Mouse (Mus musculus) heart, embryonic 10.5 days (tissue): ENCODE measurements around the gene Elmsan1. TPM values are rescaled to one million over a fixed set of nuclear protein-coding genes. Genes with fewer than 3 reads are reported as not detected.

Experiments used
- DNase-seq: peaks from one replicate; pipeline ENCODE4 v3.0.0-alpha.2; 2017; ENCODE audit warnings: low spot score
- H3K27ac ChIP-seq: fragments of 300-500 bp; sonication (generic); 2 replicates; pipeline ENCODE4 v1.5.1; 2016; ENCODE audit warnings: mild to moderate bottlenecking
- H3K27me3 ChIP-seq: fragments of 300-500 bp; sonication (generic); 2 replicates; pipeline ENCODE4 v1.6.1; 2016; ENCODE audit warnings: mild to moderate bottlenecking; ENCODE audit not compliant: poor library complexity, insufficient read depth, severe bottlenecking
- H3K36me3 ChIP-seq: fragments of 300-500 bp; sonication (generic); 2 replicates; pipeline ENCODE4 v1.6.1; 2016; ENCODE audit warnings: mild to moderate bottlenecking, moderate library complexity
- H3K4me1 ChIP-seq: fragments of 300-500 bp; sonication (generic); 2 replicates; pipeline ENCODE4 v1.6.1; 2016; ENCODE audit warnings: mild to moderate bottlenecking
- H3K4me3 ChIP-seq: fragments of 300-500 bp; sonication (generic); 2 replicates; pipeline ENCODE4 v1.5.1; 2016; ENCODE audit warnings: mild to moderate bottlenecking, moderate library complexity
- H3K9me3 ChIP-seq: fragments of 300-500 bp; sonication (generic); 2 replicates; pipeline ENCODE4 v1.6.1; 2016; ENCODE audit warnings: mild to moderate bottlenecking, moderate library complexity
- WGBS: fragments of 180-500 bp; shearing (Covaris S2); methylation state at CpG from one replicate; pipeline ENCODE4 v1.1.7; 2016; 5-methylcytosine and 5-hydroxymethylcytosine counted together
- polyA plus RNA-seq: library from polyadenylated mRNA; unstranded; fragments of >200 nt; fragmentation: Nextera tagmentation; extraction: Ambion mirVana; gene quantifications from 2 replicates; pipeline ENCODE4 v1.2.1, GENCODE M21; 2016

Gene Elmsan1
- polyA plus RNA-seq, 1 experiment from 2014 or later: 10.5 TPM

DNA sequence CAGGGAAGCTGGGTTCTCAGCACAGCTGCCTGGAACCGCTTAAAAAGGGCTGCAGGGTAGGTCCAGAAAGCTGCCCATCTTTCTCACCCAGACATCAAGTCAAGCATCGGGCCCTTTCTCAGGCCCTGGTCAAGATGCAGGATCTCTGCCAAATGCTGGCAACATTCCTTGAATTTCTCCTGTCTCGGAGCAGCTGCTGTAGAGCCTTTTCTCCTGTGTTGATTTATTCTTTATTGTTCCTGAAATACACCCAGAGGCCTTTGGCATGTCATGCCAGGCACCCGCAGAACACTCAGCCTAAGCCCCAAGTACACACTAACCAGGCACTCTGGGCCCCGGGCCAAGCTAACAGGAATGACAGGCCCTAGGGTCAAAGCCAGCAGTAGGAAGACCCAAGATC, 31.7 kb downstream of the Elmsan1 start:
- Histone ChIP-seq H3K36me3 (peaks cover 16% of the 10 kb centered on the region), H3K4me1 (peaks cover 68% of the 10 kb centered on the region), H3K27me3 (no peaks in the 10 kb centered on the region), H3K27ac (0 out of 2 replicates have a peak overlapping the region, but pooled peaks have one; percentile 29), H3K4me3 (no peak overlapping the region), H3K9me3 (no peaks in the 10 kb centered on the region)
- 82% methylated on average over 5 of the region's 5 CpGs for WGBS
- no peak for DNase-seq

DNA sequence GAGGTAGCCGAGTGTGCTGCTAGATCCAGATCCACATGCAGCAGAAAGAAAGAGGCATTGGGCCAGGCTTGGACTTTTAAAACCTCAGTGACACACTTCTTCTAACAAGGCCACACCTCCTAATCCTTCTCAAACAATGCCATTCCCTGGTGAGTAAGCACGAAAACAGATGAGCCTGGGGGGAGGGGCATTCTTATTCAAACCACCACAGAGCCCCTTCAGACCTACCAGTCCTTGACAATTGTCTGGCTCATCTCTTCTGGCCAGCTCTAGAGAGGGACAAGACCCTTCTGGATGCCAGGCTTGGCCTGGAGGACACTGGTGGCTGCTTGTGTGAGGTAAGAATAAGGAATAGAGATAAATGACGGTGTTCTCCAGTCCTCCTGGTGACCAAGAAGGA, 32.1 kb downstream of the Elmsan1 start:
- Histone ChIP-seq H3K9me3 (no peaks in the 10 kb centered on the region), H3K27ac (0 out of 2 replicates have a peak overlapping the region, but pooled peaks have one; percentile 29), H3K4me1 (peaks cover 68% of the 10 kb centered on the region), H3K36me3 (peaks cover 16% of the 10 kb centered on the region), H3K4me3 (no peak overlapping the region), H3K27me3 (no peaks in the 10 kb centered on the region)
- 84% methylated on average over 3 of the region's 3 CpGs for WGBS
- DNase-seq: no peak

DNA sequence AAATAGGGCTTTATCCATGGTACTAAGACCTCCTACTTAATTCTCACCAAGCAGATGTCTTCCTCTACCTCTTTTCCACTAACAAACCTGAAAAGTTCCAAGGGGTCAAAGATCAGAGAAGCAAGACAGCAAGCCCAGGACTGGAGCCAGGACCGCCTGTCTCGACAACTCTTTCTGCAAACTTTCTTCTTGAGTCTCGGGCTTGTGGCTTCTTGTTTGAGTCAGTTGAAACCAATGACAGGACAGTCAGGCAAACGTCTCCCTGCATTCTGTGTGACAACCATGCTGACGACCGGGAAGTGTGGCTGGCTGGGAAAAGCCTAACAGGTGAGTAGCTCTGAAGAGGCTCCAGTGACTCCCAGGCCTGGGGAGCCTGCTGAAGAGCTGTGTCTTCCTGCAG, 33.1 kb downstream of the Elmsan1 start:
- no peaks in the 10 kb centered on the region for H3K9me3 ChIP-seq
- H3K4me1 ChIP-seq: peaks cover 68% of the 10 kb centered on the region
- H3K4me3 ChIP-seq: no peak overlapping the region
- H3K27me3 ChIP-seq: no peaks in the 10 kb centered on the region
- peaks cover 16% of the 10 kb centered on the region for H3K36me3 ChIP-seq
- DNase-seq: no peak
- H3K27ac ChIP-seq: peak overlapping the region; percentile 11; the same call in 1 of the 2 replicates
- 52% methylated on average over 6 of the region's 6 CpGs for WGBS

DNA sequence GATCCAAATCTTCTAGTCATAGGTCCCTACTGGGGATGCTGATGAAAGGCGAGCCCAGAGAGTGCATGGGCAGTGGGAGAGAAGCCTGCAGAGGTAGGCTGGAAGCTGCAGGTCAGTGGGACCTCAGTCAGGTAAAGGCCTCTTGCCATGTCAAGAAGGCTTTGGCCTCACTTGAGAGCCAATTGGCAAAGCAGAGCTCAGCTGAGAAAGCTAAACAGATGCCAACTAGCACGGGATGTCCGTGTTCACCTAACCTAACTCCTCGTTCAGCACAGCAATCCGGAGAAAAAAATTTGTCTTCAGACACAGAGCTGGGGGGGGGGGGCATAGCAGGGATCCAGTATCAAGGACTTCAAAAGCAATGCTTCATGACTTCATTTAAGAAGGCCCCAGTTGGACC, 33.7 kb downstream of the Elmsan1 start:
- Histone ChIP-seq H3K4me1 (peaks cover 68% of the 10 kb centered on the region), H3K27me3 (no peaks in the 10 kb centered on the region), H3K27ac (no peak overlapping the region), H3K4me3 (no peak overlapping the region), H3K9me3 (no peaks in the 10 kb centered on the region), H3K36me3 (peaks cover 16% of the 10 kb centered on the region)
- DNase-seq: no peak
- WGBS: 85% methylated on average over 5 of the region's 5 CpGs

DNA sequence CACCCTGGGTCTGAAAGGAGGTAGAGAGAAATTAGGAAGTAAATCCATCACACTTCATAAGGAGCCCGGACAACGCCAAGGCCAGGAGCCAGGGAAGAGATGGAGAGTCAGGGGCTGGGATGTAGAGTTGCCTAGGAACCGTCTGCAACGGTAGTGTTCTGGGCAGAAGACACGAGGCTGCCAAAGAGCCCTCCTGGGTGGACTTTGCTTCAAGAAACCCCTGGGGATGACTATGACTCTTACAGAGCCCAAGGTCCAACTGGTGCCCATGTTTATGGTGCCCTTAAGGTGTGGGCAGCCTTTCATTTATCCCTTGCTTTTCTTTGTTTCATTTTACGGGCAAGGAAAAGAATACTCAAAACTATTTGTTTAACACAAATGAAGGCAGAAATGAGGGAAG, 36.7 kb downstream of the Elmsan1 start:
- WGBS: 76% methylated on average over 6 of the region's 6 CpGs
- 0 out of 2 replicates have a peak overlapping the region, but pooled peaks have one; percentile 60 for H3K27ac ChIP-seq

DNA sequence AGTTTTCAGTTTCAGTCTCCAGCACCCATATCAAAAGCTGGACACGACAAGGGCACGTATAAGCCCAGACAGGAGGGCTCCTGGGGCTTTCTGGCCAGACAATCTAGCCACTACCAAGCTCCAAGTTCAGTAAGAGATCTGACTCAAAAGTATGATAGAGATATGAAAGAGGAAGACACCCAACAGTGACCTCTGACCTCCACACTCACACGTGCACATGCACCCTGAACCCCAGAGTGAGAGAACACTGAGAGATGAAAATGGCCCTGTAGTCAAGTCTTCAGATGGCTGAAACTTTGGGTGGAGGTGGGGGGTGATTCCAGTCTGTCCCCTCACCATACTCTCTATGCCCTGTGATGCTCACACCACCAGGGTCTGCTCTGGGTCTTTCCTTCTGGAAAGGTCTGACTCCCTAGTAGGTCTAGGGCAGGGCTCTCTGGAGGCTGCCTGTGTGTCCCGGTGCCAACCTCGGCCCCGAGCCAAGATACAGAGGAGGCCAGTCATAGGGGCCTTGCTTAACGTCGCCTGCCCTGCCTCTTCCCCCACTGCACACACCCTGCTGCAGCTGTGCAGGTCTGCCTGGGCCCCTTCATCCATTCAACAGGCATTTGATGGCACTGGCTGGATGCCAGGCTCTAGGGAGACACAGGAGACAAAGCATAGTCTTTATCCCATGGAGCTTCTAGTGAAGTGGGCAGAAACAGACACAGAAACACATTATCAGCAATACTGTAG, 37.8 kb downstream of the Elmsan1 start:
- Histone ChIP-seq H3K27ac (peak overlapping the region; percentile 60; the same call in 1 of the 2 replicates), H3K36me3 (0 out of 2 replicates have a peak, but pooled peaks cover under 1% of the 10 kb centered on the region), H3K9me3 (no peaks in the 10 kb centered on the region), H3K4me1 (peaks cover 66% of the 10 kb centered on the region), H3K4me3 (peak overlapping the region; percentile 9; the same call in 1 of the 2 replicates), H3K27me3 (no peaks in the 10 kb centered on the region)
- 42% methylated on average over 8 of the region's 8 CpGs for WGBS
- no peak for DNase-seq

More for the DNA sequence above, 36.7 kb downstream of the Elmsan1 start:
- no peak for DNase-seq
- peaks cover 66% of the 10 kb centered on the region for H3K4me1 ChIP-seq
- no peaks in the 10 kb centered on the region for H3K27me3 ChIP-seq
- H3K9me3 ChIP-seq: no peaks in the 10 kb centered on the region
- no peak overlapping the region for H3K4me3 ChIP-seq
- peaks cover 12% of the 10 kb centered on the region for H3K36me3 ChIP-seq

DNA sequence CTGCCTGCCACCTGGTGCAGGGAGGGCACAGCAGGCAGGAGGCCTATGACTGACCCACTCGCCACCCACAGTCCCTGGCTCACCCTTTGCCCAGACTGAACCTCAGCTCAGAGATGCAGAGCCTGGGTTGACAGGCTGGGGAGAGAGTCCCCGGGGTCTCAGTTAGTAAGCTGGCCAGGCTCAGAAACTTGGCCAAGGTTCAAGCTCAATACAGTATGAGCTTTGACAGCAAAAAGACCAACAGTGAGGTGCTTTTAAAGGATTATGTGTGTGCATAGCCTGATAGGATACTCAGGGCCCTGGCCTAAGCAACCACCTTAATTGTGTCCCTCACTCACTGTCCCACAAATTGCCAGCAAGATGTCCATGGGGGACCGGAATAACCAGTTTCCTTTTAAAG, 38.6 kb downstream of the Elmsan1 start:
- WGBS: 73% methylated on average over 3 of the region's 3 CpGs
- Histone ChIP-seq H3K4me1 (peaks cover 68% of the 10 kb centered on the region), H3K27me3 (no peaks in the 10 kb centered on the region), H3K4me3 (no peak overlapping the region), H3K36me3 (no peaks in the 10 kb centered on the region), H3K27ac (peak overlapping the region; percentile 60; the same call in 1 of the 2 replicates), H3K9me3 (no peaks in the 10 kb centered on the region)
- no peak for DNase-seq

DNA sequence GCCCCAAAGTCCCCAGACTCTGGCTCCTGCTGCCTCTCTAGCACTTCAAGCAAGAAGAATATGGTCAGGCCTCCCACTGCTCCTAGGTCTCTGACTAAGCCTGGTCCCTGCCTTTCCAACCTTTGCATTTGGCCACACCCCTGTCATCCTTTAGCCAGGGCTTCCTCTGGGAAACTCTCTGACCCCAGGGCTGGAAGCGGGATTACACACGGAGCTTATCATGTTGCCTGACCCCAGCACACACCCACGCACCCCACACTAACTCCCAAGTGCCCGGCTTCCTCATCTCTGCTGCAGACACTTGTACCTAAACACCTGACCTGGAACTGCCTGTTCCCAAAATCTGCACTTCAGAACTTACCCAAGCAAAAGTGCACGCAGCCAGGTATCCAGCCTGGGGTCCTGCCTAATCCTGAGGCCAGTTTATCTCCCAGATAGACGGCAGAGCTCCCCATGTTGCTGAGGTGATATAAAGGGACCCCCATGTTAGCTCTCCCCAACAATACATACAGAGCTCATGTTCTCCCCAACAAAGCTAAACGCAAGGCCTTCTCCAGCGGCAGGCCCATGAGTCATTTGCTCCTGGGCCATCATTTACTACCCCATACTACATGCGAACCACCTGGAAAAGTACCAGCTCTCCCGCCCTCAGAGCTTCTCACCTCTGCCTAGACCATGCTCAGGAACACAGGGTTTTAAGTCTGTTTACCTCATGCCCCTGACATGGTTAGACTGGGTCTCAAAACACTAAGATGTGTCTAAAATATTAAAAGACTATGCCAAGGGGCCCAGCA, 39.8 kb downstream of the Elmsan1 start:
- Histone ChIP-seq H3K27ac (peak overlapping the region; percentile 95), H3K4me1 (peaks cover 80% of the 10 kb centered on the region), H3K36me3 (peaks cover 3% of the 10 kb centered on the region), H3K27me3 (no peaks in the 10 kb centered on the region), H3K4me3 (peak overlapping the region; percentile 9; the same call in 1 of the 2 replicates), H3K9me3 (no peaks in the 10 kb centered on the region)
- no peak for DNase-seq
- 52% methylated on average over 10 of the region's 10 CpGs for WGBS

DNA sequence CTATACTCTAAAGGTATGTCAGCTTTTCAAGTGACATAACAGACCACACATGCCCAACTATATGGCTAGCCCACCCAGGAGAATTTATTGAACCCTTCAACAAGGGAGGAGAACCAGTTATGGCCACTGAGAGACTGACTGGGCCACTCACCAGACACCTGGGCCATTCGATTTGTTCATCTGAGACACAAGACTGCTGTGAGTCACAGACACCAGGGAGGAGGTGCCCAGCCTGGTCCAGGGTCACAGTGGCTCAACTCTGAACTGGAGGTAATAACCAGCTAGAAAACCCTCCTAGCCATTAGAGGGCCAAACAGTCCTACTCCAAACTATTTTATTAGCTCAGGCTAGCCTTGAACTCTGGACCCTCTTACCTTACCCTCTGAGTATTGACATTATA, 40.6 kb downstream of the Elmsan1 start:
- no peaks in the 10 kb centered on the region for H3K27me3 ChIP-seq
- H3K4me3 ChIP-seq: no peak overlapping the region
- H3K27ac ChIP-seq: peak overlapping the region; percentile 95
- H3K9me3 ChIP-seq: no peaks in the 10 kb centered on the region
- H3K36me3 ChIP-seq: peaks cover 11% of the 10 kb centered on the region
- no peak for DNase-seq
- peaks cover 84% of the 10 kb centered on the region for H3K4me1 ChIP-seq
- WGBS: 53% methylated on average over 1 of the region's 1 CpGs

DNA sequence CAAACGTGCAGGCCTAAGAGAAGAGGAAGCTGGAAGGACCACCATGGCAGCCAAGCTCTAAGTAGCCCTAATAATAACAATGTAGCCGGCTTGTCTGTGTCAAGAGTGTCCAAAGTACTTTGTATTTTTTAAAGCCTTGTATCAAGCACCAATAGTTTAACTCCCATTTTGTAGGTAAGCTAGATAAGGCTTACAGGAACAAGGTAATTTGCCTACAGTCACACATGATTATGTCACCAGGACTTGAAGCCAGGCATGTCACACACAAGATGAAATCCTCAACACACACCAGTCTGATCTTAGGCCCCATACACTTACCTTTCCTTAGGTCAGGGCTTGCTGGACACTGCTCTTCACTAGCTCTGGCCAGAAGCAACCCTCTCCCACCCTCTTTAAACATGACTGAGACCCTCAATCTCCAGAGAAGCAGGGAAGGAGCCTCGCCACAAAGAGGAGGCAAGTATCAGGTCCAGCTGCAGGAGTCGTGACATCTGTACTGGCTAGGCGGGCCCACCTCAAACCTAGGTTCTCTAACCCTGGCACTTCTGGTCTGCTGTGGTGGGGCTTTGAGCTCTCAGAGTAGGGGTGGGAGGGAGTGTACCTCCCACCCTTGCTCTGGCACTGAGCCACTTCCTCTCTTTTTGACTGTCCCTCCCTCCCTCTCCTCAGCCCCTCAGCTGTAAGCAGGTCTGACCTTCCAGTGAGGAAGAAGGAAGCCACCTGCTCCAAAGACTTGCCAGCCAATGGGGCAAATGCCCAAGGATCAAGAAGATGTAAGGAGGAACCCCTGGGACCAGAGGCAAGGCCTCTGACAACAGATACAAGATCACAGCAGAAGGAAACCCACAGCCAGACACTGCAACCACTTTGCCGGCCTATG, 41.6 kb downstream of the Elmsan1 start:
- 39% methylated on average over 6 of the region's 6 CpGs for WGBS
- H3K27ac ChIP-seq: peak overlapping the region; percentile 95
- peak overlapping the region; percentile 61 for H3K4me3 ChIP-seq
- DNase-seq: no peak
- peaks cover 20% of the 10 kb centered on the region for H3K36me3 ChIP-seq
- peaks cover 90% of the 10 kb centered on the region for H3K4me1 ChIP-seq
- H3K9me3 ChIP-seq: no peaks in the 10 kb centered on the region
- H3K27me3 ChIP-seq: no peaks in the 10 kb centered on the region

DNA sequence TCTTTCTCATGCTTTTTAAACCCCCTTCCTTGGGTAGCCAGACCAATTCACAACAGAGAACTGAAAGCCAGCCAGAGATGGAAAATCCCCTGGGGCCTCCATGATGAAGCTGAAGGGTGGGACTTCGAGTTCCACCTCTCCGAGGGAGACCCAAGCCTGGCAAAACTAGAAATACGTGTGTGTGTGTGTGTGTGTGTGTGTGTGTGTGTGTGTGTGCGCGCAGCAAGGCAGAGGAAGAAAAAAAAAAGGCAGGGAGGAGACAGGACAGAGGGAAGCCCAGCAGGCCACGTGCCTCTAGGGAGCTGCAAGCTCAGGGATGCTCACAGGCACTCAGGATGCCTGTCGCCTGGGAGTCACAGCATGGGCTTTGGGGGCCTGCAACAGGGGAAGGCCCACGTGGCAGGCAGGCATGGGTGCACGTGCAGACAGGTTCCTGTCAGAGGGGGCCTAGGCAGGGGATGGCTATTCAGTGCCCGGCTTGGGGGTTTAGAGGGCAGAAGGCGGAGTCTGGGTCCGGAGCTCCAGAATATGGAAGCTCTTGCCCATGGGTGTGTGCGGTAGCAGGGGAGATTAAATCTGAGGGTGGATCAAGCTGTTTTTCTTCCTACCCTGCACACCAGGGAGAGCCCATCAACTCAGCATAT, 42.4 kb downstream of the Elmsan1 start:
- H3K4me1 ChIP-seq: peaks cover 81% of the 10 kb centered on the region
- DNase-seq: peak; percentile 90
- 7% methylated on average over 13 of the region's 13 CpGs for WGBS
- H3K36me3 ChIP-seq: peaks cover 28% of the 10 kb centered on the region
- peak overlapping the region; percentile 61 for H3K4me3 ChIP-seq
- no peaks in the 10 kb centered on the region for H3K27me3 ChIP-seq
- peak overlapping the region; percentile 95 for H3K27ac ChIP-seq
- H3K9me3 ChIP-seq: no peaks in the 10 kb centered on the region

DNA sequence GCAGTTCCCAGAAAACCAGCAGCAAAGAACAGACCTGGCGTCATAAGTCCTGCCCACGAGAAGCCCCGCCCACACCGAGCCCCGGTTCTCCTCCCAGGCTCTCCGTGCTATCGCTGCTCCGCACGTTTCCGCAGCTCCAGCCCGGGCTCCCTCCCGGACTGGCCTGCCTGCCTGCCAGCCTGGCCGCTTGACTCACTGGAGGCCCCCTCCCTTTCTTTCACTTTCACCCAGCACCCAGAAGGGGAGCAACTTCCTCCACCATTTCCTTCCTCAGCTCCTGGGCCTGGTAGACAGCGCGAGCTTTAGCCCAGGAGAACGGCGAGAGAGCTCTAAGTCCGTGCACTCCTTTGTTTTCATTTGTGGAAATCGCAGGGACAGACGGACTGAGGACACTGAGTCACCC, 43.0 kb downstream of the Elmsan1 start:
- no peaks in the 10 kb centered on the region for H3K27me3 ChIP-seq
- H3K4me3 ChIP-seq: peak overlapping the region; percentile 61
- no peaks in the 10 kb centered on the region for H3K9me3 ChIP-seq
- H3K27ac ChIP-seq: peak overlapping the region; percentile 95
- 1% methylated on average over 20 of the region's 20 CpGs for WGBS
- H3K36me3 ChIP-seq: peaks cover 34% of the 10 kb centered on the region
- peaks cover 75% of the 10 kb centered on the region for H3K4me1 ChIP-seq
- DNase-seq: peak; percentile 96
